Mouse (Mus musculus) embryo, embryonic 10.5 days (tissue): ENCODE results near the gene Fut7.

ENCODE experiments used
- DNase-seq: peaks from one replicate; pipeline ENCODE4 v3.0.0-alpha.2; 2015; ENCODE audit warnings: low spot score

Gene Fut7

DNA sequence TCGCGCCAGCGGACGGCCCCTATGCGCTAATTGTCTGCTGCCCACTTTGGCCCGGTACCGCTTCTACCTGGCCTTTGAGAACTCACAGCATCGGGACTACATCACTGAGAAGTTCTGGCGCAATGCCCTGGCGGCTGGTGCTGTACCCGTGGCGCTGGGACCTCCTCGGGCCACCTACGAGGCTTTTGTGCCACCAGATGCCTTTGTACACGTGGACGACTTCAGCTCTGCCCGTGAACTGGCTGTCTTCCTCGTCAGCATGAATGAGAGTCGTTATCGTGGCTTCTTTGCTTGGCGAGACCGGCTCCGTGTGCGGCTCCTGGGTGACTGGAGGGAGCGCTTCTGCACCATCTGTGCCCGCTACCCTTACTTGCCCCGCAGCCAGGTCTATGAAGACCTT is 2.4 kb downstream of the Fut7 start:
- no peak for DNase-seq

DNA sequence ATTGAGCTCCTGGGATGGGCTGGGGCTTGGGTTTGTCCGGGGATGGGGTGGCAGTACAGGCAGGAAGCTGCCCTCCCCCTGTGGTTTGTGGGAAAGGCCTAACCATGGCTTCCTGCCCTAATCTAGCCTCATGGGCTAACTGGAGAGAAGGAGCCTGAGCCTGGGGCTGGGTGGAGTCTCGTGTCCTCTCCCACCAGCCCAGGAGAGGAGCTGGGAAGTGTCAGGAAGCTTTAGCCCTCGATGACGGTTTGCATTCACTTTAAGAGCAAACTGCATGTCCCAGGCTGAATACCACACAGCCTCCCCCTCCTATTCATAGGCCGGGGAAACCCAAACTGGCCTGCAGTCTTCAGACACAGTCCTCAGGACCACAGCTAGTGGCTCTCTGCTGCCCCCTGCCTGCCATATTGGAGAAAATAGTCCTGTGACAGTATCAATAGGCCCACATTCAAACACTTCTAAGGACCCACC is 3.7 kb downstream of the Fut7 start:
- DNase-seq = peak; percentile 91

- no peak for DNase-seq
These were observed 4.2 kb downstream of the Fut7 start for GRCm38 (mm10) chr2:25427256-25427655.

- peak; percentile 96 for DNase-seq
These were observed 5.6 kb downstream of the Fut7 start, which contains the start of gene Abca2 for GRCm38 (mm10) chr2:25428442-25429236. Gene Abca2, plus strand, starts transcription at chr2:25428703.

DNA sequence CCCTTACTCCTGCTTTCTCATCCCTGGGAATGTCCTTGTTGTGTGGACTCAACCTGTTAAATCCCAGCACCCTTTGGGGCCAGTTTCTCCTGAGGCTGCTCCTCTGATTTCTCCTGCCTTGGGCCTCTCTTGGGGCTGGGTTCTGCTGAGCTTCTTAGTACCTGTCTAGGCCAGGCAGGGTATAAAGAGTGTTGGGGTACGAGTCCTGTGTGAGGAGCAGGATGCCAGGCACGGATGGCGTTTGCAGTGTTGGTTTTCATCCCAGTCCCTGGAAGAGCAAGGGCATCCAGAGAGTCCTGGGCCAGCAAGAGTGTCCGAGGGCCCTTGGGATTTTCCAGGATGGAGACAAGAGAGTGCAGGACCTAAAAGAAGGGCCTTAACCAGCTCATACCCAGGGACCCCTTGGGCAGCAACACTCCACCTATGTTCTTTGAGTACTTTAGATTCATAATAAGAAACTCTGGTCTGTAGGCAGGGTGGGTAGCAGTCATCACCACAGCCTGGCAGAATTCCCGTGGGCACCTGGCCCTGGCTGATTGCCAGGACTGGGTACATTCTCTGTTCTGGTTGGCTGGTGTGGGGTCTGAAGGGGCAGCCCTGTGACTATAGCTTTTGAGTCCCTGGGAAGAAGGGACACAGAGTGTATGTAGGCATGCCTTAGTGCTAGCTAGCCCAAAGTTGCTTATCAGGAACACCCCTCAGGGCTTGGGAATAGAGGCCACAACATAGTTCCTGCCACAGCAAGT is 6.5 kb downstream of the Fut7 start:
- no peak for DNase-seq

GRCm38 (mm10) chr2:25430395-25431233 is 7.5 kb downstream of the Fut7 start:
- no peak for DNase-seq

- DNase-seq = peak; percentile 9
These were observed 8.3 kb downstream of the Fut7 start for GRCm38 (mm10) chr2:25431308-25431855.

- DNase-seq = no peak
These were observed 9.4 kb downstream of the Fut7 start for GRCm38 (mm10) chr2:25432326-25433098.

DNA sequence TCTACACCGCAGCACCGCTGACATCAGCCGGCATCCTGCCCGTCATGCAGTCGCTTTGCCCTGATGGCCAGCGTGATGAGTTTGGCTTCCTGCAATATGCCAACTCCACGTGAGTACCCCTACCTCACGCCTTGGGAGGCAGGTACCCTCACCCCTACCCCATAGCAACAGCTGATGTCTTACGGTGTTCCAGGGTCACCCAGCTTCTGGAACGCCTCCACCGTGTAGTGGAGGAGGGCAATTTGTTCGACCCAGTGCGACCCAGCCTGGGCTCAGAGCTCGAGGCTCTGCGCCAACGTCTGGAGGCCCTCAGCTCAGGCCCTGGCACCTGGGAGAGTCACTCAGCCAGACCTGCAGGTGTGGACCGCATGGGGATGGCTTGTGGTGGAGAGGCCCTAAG is 10.0 kb downstream of the Fut7 start:
- DNase-seq = no peak

DNA sequence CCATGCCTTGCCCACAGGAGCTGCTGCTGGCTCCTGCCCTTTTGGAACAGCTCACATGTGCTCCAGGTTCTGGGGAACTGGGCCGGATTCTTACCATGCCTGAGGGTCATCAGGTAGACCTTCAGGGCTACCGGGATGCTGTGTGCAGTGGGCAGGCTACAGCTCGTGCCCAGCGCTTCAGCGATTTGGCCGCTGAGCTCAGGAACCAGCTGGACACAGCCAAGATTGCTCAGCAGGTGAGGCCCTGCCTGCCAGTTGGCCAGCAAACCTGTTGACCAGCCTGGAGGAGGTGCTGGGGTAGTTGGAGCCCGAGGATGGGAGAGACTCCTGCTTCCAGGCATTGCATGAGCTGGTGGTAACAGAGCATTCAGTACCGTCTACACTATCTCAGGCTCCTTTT is 11.2 kb downstream of the Fut7 start:
- DNase-seq = no peak

DNA sequence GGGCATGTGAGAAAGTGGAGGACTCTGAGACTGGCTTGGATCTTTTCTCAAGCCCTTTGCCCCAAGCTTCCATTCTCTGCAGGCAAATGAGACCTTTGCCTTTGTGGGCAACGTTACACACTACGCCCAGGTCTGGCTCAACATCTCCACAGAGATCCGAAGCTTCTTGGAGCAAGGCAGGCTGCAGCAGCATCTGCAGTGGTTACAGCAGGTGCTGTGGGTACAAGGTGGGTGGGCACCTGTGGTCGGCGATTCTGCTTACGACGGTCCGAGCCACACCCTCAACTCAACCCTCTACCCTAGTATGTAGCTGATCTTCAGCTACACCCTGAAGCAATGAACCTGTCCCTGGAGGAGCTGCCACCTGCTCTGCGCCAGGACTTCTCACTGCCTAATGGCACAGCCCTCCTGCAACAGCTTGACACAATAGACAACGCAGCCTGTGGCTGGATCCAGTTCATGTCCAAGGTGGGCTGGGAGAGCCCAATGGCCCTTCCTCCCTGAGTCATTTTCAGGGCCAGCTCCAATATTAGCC is 13.3 kb downstream of the Fut7 start:
- no peak for DNase-seq

GRCm38 (mm10) chr2:25441067-25441466 is 18.0 kb downstream of the Fut7 start:
- no peak for DNase-seq

- DNase-seq = no peak
These were observed 19.6 kb downstream of the Fut7 start for GRCm38 (mm10) chr2:25442682-25443081.

GRCm38 (mm10) chr2:25450853-25451647 is 28.0 kb downstream of the Fut7 start:
- DNase-seq = no peak

DNA sequence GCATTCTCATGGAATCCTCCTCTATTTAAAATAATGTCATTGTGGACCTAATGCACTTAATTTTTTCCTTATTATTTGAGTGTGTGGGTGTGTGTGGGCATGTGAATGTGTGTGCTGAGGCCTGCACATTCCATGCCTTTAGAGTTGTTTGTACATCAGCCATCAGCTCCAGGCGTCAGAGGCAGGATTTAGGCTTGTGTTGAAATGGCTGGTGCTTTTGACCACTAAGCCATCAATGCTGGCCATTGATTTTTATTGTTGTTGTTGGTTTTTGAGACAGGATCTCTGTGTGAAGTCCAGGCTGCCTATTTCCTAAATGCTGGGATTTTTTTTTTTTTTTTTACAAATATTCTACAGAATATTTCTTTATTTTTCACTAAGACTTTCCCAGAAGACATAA is 29.9 kb downstream of the Fut7 start:
- DNase-seq = no peak

GRCm38 (mm10) chr2:25456205-25456953 is 33.3 kb downstream of the Fut7 start, which contains the start of gene Clic3:
Gene Clic3, plus strand, starts transcription at chr2:25456838.
- DNase-seq = no peak

DNA sequence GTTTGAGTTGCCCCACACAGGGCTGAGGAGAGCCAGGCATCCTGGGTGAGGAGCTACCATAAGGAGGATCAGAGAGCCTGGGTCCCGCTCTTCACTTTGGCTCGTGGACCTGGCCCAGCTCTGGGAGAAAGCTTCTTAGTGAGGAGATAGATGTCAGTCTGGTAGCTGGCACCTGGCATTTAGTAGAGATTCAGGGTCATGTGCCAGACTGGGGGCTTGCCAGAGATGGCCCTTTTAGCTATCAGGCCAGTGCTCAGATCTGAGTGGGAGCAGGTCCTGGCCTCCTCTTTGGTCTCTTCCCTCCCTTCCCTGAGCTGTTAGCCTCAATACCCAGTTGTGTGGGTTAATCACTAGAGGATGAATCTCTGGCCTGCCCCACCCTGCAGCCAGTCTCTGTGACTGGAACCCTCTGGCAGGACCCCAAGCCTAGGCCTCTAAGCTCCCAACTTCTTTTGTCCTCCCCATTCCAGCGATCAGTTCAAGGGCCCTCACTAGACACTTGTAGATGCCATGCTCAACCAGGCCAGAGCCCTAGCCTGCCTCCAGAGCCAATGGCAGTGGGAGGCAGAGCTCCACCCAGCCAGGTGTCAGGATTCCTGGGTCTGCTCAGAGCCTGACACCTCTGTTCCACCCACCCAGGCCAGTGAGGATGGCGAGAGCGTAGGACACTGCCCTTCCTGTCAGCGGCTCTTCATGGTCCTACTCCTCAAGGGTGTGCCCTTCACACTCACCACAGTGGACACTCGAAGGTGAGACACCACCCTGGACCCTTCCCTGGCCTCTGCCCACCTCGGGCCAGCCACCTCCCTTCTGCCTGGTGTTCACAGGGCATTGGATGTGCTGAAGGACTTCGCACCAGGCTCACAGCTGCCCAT is 34.2 kb downstream of the Fut7 start:
- no peak for DNase-seq

- no peak for DNase-seq
These were observed 35.8 kb downstream of the Fut7 start for GRCm38 (mm10) chr2:25458911-25459310.
